Mouse (Mus musculus): ENCODE measurements around the gene Rhbdd2.

DNA sequence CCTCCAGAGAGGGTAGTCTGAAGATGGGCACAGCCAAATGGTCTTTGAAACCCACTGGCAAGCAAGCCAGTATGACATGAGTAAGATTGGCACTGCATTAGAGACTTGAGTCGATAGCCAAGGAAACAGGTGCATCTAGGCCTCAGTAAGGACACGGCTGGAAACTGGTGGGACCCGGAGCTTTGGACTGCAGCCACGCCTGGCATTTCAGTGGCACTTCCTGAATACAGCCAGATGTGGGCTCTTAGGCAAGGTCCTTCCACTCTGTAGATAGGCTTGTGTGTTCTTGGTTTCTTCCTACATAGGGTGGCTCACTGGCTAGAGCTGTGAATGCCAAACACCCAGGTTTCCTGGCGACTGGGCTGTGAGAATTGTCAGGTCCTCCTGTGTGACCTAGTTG lies 12.9 kb downstream of the Rhbdd2 start:
- TF ChIP-seq CTCF (IDR thresholded peaks at IDR 0.05; ENCODE audit: extremely low read depth, insufficient read depth, insufficient read length, insufficient replicate concordance) (no peak), POLR2A (IDR thresholded peaks at IDR 0.05; ENCODE audit: low read depth, low read length) (no peak)

Data from spleen, adult 2 months (tissue).